Mouse (Mus musculus) intestine, embryonic 16.5 days (tissue): ENCODE measurements around the gene Fpr-rs4. TPM values are rescaled to one million over a fixed set of nuclear protein-coding genes. Genes with fewer than 3 reads are reported as not detected.
"Not testable (repeated sequence)": the region's sequence is repeated elsewhere in the genome, so short reads cannot be mapped to it uniquely, and the experiment has no call there.

Source experiments
- ATAC-seq: fragments of 200-750 bp; cut with Nextera tagmentation; 2 replicates; pipeline ENCODE4 v1.8.0; 2017; ENCODE audit warnings: moderate TSS enrichment, moderate library complexity
- H3K27ac ChIP-seq: fragments of 300-500 bp; sonication (generic); 2 replicates; pipeline ENCODE4 v1.5.1; 2014; ENCODE audit warnings: mild to moderate bottlenecking, low read length
- H3K27me3 ChIP-seq: fragments of 300-500 bp; sonication (generic); replicated peaks from 2 replicates; pipeline ENCODE4 v1.6.1; 2014; ENCODE audit warnings: low read length, control low read depth, mixed read lengths; ENCODE audit not compliant: control insufficient read depth, insufficient read depth
- H3K36me3 ChIP-seq: fragments of 300-500 bp; sonication (generic); 2 replicates; pipeline ENCODE4 v1.6.1; 2014; ENCODE audit warnings: low read length, control low read depth; ENCODE audit not compliant: control insufficient read depth, insufficient read depth
- H3K4me1 ChIP-seq: fragments of 300-500 bp; sonication (generic); 2 replicates; pipeline ENCODE4 v1.6.1; 2014; ENCODE audit warnings: low read length, control low read depth, mixed read lengths; ENCODE audit not compliant: control insufficient read depth, insufficient read depth
- H3K4me2 ChIP-seq: fragments of 300-500 bp; sonication (generic); 2 replicates; pipeline ENCODE4 v1.6.1; 2014; ENCODE audit warnings: low read depth, low read length, control low read depth
- H3K4me3 ChIP-seq: fragments of 300-500 bp; sonication (generic); 2 replicates; pipeline ENCODE4 v1.5.1; 2014; ENCODE audit warnings: mild to moderate bottlenecking, low read length
- H3K9ac ChIP-seq: fragments of 300-500 bp; sonication (generic); 2 replicates; pipeline ENCODE4 v1.6.1; 2014; ENCODE audit warnings: low read depth, low read length
- H3K9me3 ChIP-seq: fragments of 300-500 bp; sonication (generic); 2 replicates; pipeline ENCODE4 v1.6.1; 2016; ENCODE audit warnings: low read length, control low read depth; ENCODE audit not compliant: control insufficient read depth
- WGBS: fragments of 180-500 bp; shearing (Covaris S2); extraction: QIAGEN DNeasy Blood & Tissue Kit; methylation state at CpG from one replicate; pipeline ENCODE4 v1.1.7; 2014; 5-methylcytosine and 5-hydroxymethylcytosine counted together
- polyA plus RNA-seq: library from polyadenylated mRNA; unstranded; fragments of >200 nt; fragmentation: Nextera tagmentation; extraction: Ambion mirVana; gene quantifications from 2 replicates; pipeline ENCODE4 v1.2.1, GENCODE M21; 2015

The Fpr-rs4 gene
- polyA plus RNA-seq: not detected in 2 replicates

GRCm38 (mm10) chr17:18021433-18021832 is at the start of gene Fpr-rs4:
Gene Fpr-rs4 (plus strand): TSS chr17:18021733.
- H3K9me3 ChIP-seq: no peaks in the 10 kb centered on the region
- H3K27ac ChIP-seq: no peak within 1 kb of the TSS
- no peak within 1 kb of the TSS for H3K9ac ChIP-seq
- H3K4me3 ChIP-seq: no peak within 1 kb of the TSS
- no peak within 1 kb of the TSS for H3K4me2 ChIP-seq
- no peaks in the 10 kb centered on the region for H3K36me3 ChIP-seq
- 49% methylated on average over 2 of the region's 2 CpGs for WGBS
- ATAC-seq: no peak
- H3K27me3 ChIP-seq: no peaks in the 10 kb centered on the region
- no peaks in the 10 kb centered on the region for H3K4me1 ChIP-seq

- no peak overlapping the region for H3K9ac ChIP-seq
- H3K9me3 ChIP-seq: no peaks in the 10 kb centered on the region
- ATAC-seq: no peak
- H3K36me3 ChIP-seq: no peaks in the 10 kb centered on the region
- no peaks in the 10 kb centered on the region for H3K4me1 ChIP-seq
- H3K4me2 ChIP-seq: no peak overlapping the region
- H3K27ac ChIP-seq: no peak overlapping the region
- no peaks in the 10 kb centered on the region for H3K27me3 ChIP-seq
- H3K4me3 ChIP-seq: no peak overlapping the region
- WGBS: 11% methylated on average over 1 of the region's 1 CpGs
Measured at GRCm38 (mm10) chr17:17973443-17973842, 48.1 kb upstream of the Fpr-rs4 start.

GRCm38 (mm10) chr17:17981232-17981631 is 40.3 kb upstream of the Fpr-rs4 start:
- 85% methylated on average over 2 of the region's 2 CpGs for WGBS
- ATAC-seq, H3K9ac ChIP-seq, H3K4me3 ChIP-seq, H3K4me2 ChIP-seq, H3K36me3 ChIP-seq, H3K27ac ChIP-seq, H3K27me3 ChIP-seq, H3K4me1 ChIP-seq, H3K9me3 ChIP-seq: not testable (repeated sequence)

GRCm38 (mm10) chr17:18004752-18005151 is 16.8 kb upstream of the Fpr-rs4 start:
- 90% methylated on average over 1 of the region's 1 CpGs for WGBS
- no peaks in the 10 kb centered on the region for H3K9me3 ChIP-seq
- no peak overlapping the region for H3K9ac ChIP-seq
- no peaks in the 10 kb centered on the region for H3K27me3 ChIP-seq
- H3K4me1 ChIP-seq: no peaks in the 10 kb centered on the region
- H3K4me2 ChIP-seq: no peak overlapping the region
- H3K27ac ChIP-seq: no peak overlapping the region
- H3K4me3 ChIP-seq: no peak overlapping the region
- no peaks in the 10 kb centered on the region for H3K36me3 ChIP-seq
- no peak for ATAC-seq

DNA sequence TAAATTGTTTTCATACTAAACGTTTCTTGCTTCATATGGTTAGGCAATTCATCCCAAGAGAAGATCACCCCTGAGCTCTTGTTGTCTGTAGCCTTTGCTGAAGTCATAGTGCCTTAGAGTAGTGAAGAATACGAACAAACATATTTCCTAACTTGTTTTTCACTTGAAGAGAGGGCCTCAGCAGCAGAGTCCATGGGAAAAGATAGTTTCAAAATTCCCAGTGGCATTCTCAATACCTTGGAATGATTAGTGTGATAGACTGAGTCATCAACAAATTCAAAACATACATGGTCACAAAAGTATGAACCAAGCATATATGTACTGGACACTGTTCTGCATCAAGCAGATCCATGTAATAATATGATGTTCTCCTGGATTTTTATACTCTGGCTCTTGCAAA is 27.6 kb downstream of the Fpr-rs4 start, which contains the start of gene Vmn2r124:
Gene Vmn2r124 (plus strand): TSS at position 301 of the 400 bp plus-strand sequence.
- no peaks in the 10 kb centered on the region for H3K9me3 ChIP-seq
- WGBS: 43% methylated on average over 2 of the region's 2 CpGs
- ATAC-seq: no peak
- no peaks in the 10 kb centered on the region for H3K27me3 ChIP-seq
- no peak within 1 kb of the TSS for H3K4me2 ChIP-seq
- no peak within 1 kb of the TSS for H3K9ac ChIP-seq
- no peaks in the 10 kb centered on the region for H3K4me1 ChIP-seq
- H3K36me3 ChIP-seq: no peaks in the 10 kb centered on the region
- H3K27ac ChIP-seq: no peak within 1 kb of the TSS
- H3K4me3 ChIP-seq: no peak within 1 kb of the TSS

Other genes with a start within 250 kb of the Fpr-rs4 start
- gene Spaca6, start 194.6 kb upstream of the Fpr-rs4 start, polyA plus RNA-seq: 13.7 and 14.5 TPM in 2 replicates
- gene Has1, start 166.5 kb upstream of the Fpr-rs4 start, polyA plus RNA-seq: 0.34 and 0.56 TPM in 2 replicates
- 0.29 and 0.60 TPM in 2 replicates for gene Fpr1, start 137.8 kb upstream of the Fpr-rs4 start, polyA plus RNA-seq
- 0.32 and 0.61 TPM in 2 replicates for gene Fpr2, start 133.9 kb upstream of the Fpr-rs4 start, polyA plus RNA-seq
- gene Fpr3, start 133.9 kb upstream of the Fpr-rs4 start, polyA plus RNA-seq: not detected in 2 replicates
- not detected in 2 replicates for gene Vmn2r124, start 27.7 kb downstream of the Fpr-rs4 start, polyA plus RNA-seq
- gene Vmn2r91, start 63.3 kb downstream of the Fpr-rs4 start, polyA plus RNA-seq: not detected in 2 replicates
- gene Vmn2r92, start 130.2 kb downstream of the Fpr-rs4 start, polyA plus RNA-seq: not detected in 2 replicates